Mouse (Mus musculus): ENCODE measurements around the gene Atp11a. TPM values are rescaled to one million over a fixed set of nuclear protein-coding genes. Genes with fewer than 3 reads are reported as not detected.

Gene Atp11a
- polyA plus RNA-seq, 1 experiment from 2014 or later: 23.3 TPM

DNA sequence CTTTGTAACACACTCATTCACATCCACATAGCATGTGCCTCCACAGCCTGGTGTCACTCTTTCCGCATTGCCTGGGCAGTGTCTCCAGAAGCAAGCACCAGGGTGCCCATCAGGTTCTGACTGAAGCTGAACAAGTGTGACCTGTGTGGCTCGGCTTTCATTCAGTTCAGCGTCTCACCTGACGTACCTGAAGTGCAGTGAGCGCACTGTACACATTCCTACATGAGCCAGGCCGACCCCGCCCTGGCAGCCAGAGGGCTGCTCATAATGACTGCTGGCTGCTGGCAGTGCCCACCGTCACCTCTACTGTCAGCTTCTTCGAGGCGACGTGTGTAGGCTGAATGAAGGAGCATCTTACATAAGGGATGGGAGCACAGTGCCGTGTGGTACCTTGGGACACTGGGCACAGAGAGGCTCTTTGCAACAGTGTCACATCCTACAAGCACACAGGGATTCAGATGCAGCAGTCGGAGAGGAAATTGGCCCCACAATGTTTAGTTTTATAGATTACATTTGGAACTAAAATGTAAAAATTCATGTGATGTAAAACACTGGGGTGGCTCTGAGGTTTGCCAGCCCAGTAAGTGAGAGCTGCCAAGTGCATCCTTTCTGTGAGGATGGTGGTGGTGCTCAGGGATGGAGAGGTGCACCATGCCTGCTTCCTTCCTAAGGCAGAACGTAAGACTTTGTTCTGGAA, 29.6 kb downstream of the Atp11a start:
- no peak overlapping the region for H3K27ac ChIP-seq (ENCODE audit: low read depth, low read length)
- no peak for ATAC-seq
- WGBS: 81% methylated on average over 14 of the region's 14 CpGs
- peaks cover 4% of the 10 kb centered on the region; the same call in 1 of the 2 replicates for H3K36me3 ChIP-seq (ENCODE audit: control insufficient read depth, insufficient read depth)
- TF ChIP-seq CTCF (IDR thresholded peaks at IDR 0.05; ENCODE audit: low read depth): no peak
- H3K4me1 ChIP-seq (replicated peaks; ENCODE audit: control insufficient read depth, insufficient read depth, low read length): no peaks in the 10 kb centered on the region
- H3K9ac ChIP-seq (ENCODE audit: low read depth, low read length): no peak overlapping the region
- no peaks in the 10 kb centered on the region for H3K27me3 ChIP-seq (replicated peaks; ENCODE audit: control insufficient read depth, insufficient read depth, low read length)
- H3K4me3 ChIP-seq (ENCODE audit: low read depth, low read length): no peak overlapping the region
- no peak overlapping the region for H3K4me2 ChIP-seq (replicated peaks; ENCODE audit: low read depth)
- H3K9me3 ChIP-seq (ENCODE audit: control insufficient read depth): no peaks in the 10 kb centered on the region

DNA sequence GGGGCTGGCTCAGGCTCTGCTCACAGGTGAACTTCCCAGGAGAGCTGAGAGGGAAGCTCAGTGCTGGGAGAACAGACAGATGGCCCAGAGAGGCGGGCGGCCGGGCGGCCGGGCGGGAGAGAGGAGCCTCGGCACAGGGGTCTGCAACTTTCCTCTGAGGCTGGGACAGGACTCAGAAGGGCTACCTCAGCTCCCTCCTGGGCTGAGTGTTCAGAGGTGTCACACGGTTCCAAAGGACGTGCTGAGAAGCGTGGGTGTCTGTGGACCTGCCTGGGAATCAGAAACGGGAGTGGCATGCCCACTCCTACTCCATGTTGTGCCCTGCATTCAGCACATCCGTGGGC, 30.1 kb downstream of the Atp11a start:
- H3K4me1 ChIP-seq (replicated peaks; ENCODE audit: control insufficient read depth, insufficient read depth, low read length): no peaks in the 10 kb centered on the region
- no peak for TF ChIP-seq CTCF (IDR thresholded peaks at IDR 0.05; ENCODE audit: low read depth)
- no peaks in the 10 kb centered on the region for H3K27me3 ChIP-seq (replicated peaks; ENCODE audit: control insufficient read depth, insufficient read depth, low read length)
- H3K27ac ChIP-seq (ENCODE audit: low read depth, low read length): no peak overlapping the region
- H3K4me3 ChIP-seq (ENCODE audit: low read depth, low read length): no peak overlapping the region
- peaks cover 4% of the 10 kb centered on the region; the same call in 1 of the 2 replicates for H3K36me3 ChIP-seq (ENCODE audit: control insufficient read depth, insufficient read depth)
- H3K9me3 ChIP-seq (ENCODE audit: control insufficient read depth): no peaks in the 10 kb centered on the region
- WGBS: 84% methylated on average over 12 of the region's 12 CpGs
- no peak for ATAC-seq
- H3K4me2 ChIP-seq (replicated peaks; ENCODE audit: low read depth): no peak overlapping the region
- H3K9ac ChIP-seq (ENCODE audit: low read depth, low read length): no peak overlapping the region

- Histone ChIP-seq H3K27ac (ENCODE audit: low read depth, low read length) (no peak overlapping the region), H3K36me3 (ENCODE audit: control insufficient read depth, insufficient read depth) (peaks cover 4% of the 10 kb centered on the region; the same call in 1 of the 2 replicates), H3K27me3 (replicated peaks; ENCODE audit: control insufficient read depth, insufficient read depth, low read length) (no peaks in the 10 kb centered on the region), H3K9ac (ENCODE audit: low read depth, low read length) (no peak overlapping the region), H3K4me2 (replicated peaks; ENCODE audit: low read depth) (no peak overlapping the region), H3K4me1 (replicated peaks; ENCODE audit: control insufficient read depth, insufficient read depth, low read length) (no peaks in the 10 kb centered on the region), H3K9me3 (ENCODE audit: control insufficient read depth) (no peaks in the 10 kb centered on the region), H3K4me3 (ENCODE audit: low read depth, low read length) (no peak overlapping the region)
- TF ChIP-seq CTCF (IDR thresholded peaks at IDR 0.05; ENCODE audit: low read depth): no peak
- 72% methylated on average over 8 of the region's 8 CpGs for WGBS
- ATAC-seq: no peak
These were observed 30.6 kb downstream of the Atp11a start for GRCm38 (mm10) chr8:12787427-12787826.

DNA sequence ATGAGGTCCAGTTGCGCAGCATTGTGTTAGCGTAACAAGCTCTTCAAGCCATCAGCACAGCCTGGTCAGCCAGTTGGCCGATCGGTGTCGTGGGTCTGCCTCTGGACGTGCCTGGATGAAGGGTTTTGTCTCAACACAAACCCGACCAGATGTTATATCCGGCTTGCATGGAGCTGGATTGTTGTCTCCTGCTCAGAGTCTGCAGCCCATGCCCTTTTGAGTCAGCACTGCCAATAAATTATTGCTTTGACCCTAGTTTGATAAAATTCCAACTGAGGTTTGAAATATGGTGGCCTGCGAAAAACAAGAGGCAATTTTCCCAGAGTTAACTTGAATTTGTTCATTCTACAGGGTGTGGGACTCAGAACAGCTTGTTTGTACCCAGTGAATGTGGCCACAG, 31.9 kb downstream of the Atp11a start:
- no peak overlapping the region for H3K27ac ChIP-seq (ENCODE audit: low read depth, low read length)
- H3K9ac ChIP-seq (ENCODE audit: low read depth, low read length): no peak overlapping the region
- H3K27me3 ChIP-seq (replicated peaks; ENCODE audit: control insufficient read depth, insufficient read depth, low read length): no peaks in the 10 kb centered on the region
- WGBS: 80% methylated on average over 9 of the region's 9 CpGs
- no peaks in the 10 kb centered on the region; the same call in 1 of the 2 replicates for H3K36me3 ChIP-seq (ENCODE audit: control insufficient read depth, insufficient read depth)
- TF ChIP-seq CTCF (IDR thresholded peaks at IDR 0.05; ENCODE audit: low read depth): no peak
- H3K9me3 ChIP-seq (ENCODE audit: control insufficient read depth): no peaks in the 10 kb centered on the region
- no peak overlapping the region for H3K4me3 ChIP-seq (ENCODE audit: low read depth, low read length)
- H3K4me2 ChIP-seq (replicated peaks; ENCODE audit: low read depth): no peak overlapping the region
- ATAC-seq: no peak
- H3K4me1 ChIP-seq (replicated peaks; ENCODE audit: control insufficient read depth, insufficient read depth, low read length): no peaks in the 10 kb centered on the region

- WGBS: 90% methylated on average over 5 of the region's 5 CpGs
- no peaks in the 10 kb centered on the region for H3K9me3 ChIP-seq (ENCODE audit: control insufficient read depth)
- no peak overlapping the region for H3K4me2 ChIP-seq (replicated peaks; ENCODE audit: low read depth)
- no peaks in the 10 kb centered on the region for H3K4me1 ChIP-seq (replicated peaks; ENCODE audit: control insufficient read depth, insufficient read depth, low read length)
- H3K4me3 ChIP-seq (ENCODE audit: low read depth, low read length): no peak overlapping the region
- H3K27me3 ChIP-seq (replicated peaks; ENCODE audit: control insufficient read depth, insufficient read depth, low read length): no peaks in the 10 kb centered on the region
- H3K36me3 ChIP-seq (ENCODE audit: control insufficient read depth, insufficient read depth): no peaks in the 10 kb centered on the region; the same call in 1 of the 2 replicates
- H3K27ac ChIP-seq (ENCODE audit: low read depth, low read length): no peak overlapping the region
- no peak for TF ChIP-seq CTCF (IDR thresholded peaks at IDR 0.05; ENCODE audit: low read depth)
- ATAC-seq: no peak
- H3K9ac ChIP-seq (ENCODE audit: low read depth, low read length): no peak overlapping the region
These were observed 38.3 kb downstream of the Atp11a start for GRCm38 (mm10) chr8:12795011-12795671.

GRCm38 (mm10) chr8:12799099-12799498, 42.3 kb downstream of the Atp11a start:
- 60% methylated on average over 6 of the region's 6 CpGs for WGBS
- no peak overlapping the region for H3K4me3 ChIP-seq (ENCODE audit: low read depth, low read length)
- no peak overlapping the region for H3K27ac ChIP-seq (ENCODE audit: low read depth, low read length)

More at GRCm38 (mm10) chr8:12799099-12799498, 42.3 kb downstream of the Atp11a start:
- Histone ChIP-seq H3K4me1 (replicated peaks; ENCODE audit: control insufficient read depth, insufficient read depth, low read length) (no peaks in the 10 kb centered on the region), H3K36me3 (ENCODE audit: control insufficient read depth, insufficient read depth) (no peaks in the 10 kb centered on the region), H3K4me2 (replicated peaks; ENCODE audit: low read depth) (no peak overlapping the region), H3K9ac (ENCODE audit: low read depth, low read length) (no peak overlapping the region), H3K9me3 (ENCODE audit: control insufficient read depth) (no peaks in the 10 kb centered on the region), H3K27me3 (replicated peaks; ENCODE audit: control insufficient read depth, insufficient read depth, low read length) (no peaks in the 10 kb centered on the region)
- 0 out of 2 replicates have a peak, but pooled peaks have one; percentile 19 for ATAC-seq
- peak; percentile 62 for TF ChIP-seq CTCF (IDR thresholded peaks at IDR 0.05; ENCODE audit: low read depth)

Data from intestine, postnatal 0 days (tissue).